In the genomic region with DNA sequence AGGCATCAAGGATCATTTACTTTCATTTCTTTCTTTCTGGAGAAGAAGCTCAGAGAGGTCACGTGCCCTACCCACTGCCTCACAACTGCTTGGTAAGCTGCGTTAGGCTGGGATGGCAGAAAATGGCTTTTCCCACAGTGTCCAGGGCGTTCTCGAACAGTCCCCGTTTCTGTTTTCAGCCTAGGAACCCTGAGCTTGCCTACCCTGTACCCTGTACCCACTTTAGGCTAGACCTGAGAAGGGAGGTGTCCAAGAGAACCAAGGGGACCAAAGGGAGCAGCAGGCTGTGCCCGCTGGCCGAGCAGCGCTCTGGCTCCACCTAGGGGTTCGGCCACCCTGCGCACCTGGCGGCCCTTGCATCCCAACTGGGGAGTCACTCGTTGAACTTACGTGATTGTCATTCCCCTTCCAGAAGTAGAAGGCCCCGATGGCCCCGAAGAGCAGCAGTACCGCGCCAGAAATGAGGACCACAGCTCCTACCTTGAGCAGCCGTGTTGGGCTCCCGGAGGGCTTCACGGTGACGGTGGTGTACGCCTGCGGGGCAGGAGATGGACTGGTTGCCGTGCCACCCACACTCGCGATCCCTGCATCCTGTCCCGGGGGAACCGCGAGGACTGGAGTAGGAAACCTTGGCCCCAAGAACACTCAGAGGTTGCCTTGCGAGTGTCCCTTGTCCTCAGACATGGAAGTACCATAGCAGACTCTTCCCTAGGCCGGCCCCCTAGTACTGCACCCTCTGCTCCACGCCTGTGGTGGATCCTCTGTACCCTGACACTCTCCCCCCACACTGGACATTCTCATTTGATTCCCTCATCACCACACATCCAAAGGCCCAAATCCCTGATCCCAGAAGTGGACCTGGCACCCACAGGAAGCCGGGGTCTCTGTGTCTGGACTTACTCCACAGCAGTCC, we compare ENCODE assay signal across 8 mouse cellular contexts. TPM values are rescaled to one million over a fixed set of nuclear protein-coding genes. Genes with fewer than 3 reads are reported as not detected.
DNase-seq lines count a peak whose midpoint lies in the region; ATAC-seq and TF ChIP-seq lines count a peak whose summit lies in the region.

No protein-coding gene starts in this region.

- H3K27ac ChIP-seq in embryonic facial prominence, embryonic 11.5 days (replicated peaks; ENCODE audit: low read depth, low read length): no peak overlapping the region
- no peak overlapping the region for H3K27ac ChIP-seq in kidney, adult 2 months (ENCODE audit: insufficient read depth, low read depth, low read length)
- H3K27ac ChIP-seq in liver, embryonic 16.5 days (ENCODE audit: low read length): no peak overlapping the region
- H3K27ac ChIP-seq in testis, adult 2 months (ENCODE audit: control insufficient read depth, insufficient read depth, low read depth, low read length): no peak overlapping the region

- WGBS in embryonic facial prominence, embryonic 11.5 days: 16% methylated on average over 33 of the region's 33 CpGs
- 23% methylated on average over 33 of the region's 33 CpGs for WGBS in kidney, adult 2 months
- 12% methylated on average over 33 of the region's 33 CpGs for WGBS in liver, embryonic 16.5 days (ENCODE audit: insufficient replicate concordance)

- TF ChIP-seq POLR2A in kidney, adult 2 months (IDR thresholded peaks at IDR 0.05; ENCODE audit: low read depth, low read length): no peak
- TF ChIP-seq POLR2A in testis, adult 2 months (IDR thresholded peaks at IDR 0.05; ENCODE audit: control insufficient read depth, low read depth, low read length): no peak

- no peak overlapping the region for H3K9ac ChIP-seq in embryonic facial prominence, embryonic 11.5 days (replicated peaks; ENCODE audit: low read length)
- no peak overlapping the region for H3K9ac ChIP-seq in liver, embryonic 16.5 days (ENCODE audit: low read depth, low read length)

- peak; percentile 59 for DNase-seq in CD4-positive helper T cell, adult 2 months (ENCODE audit: low read depth, low spot score)
- DNase-seq in adrenal gland, postnatal 14 days: peak; percentile 81
- peak; percentile 71 for DNase-seq in embryonic facial prominence, embryonic 11.5 days (ENCODE audit: low spot score)
- peak; percentile 29 for DNase-seq in heart, adult 8-10 months (ENCODE audit: low spot score)
- peak; percentile 72 for DNase-seq in kidney, adult 2 months
- DNase-seq in neural tube, embryonic 10.5 days (ENCODE audit: extremely low spot score, low spot score): peak; percentile 66

- H3K4me3 ChIP-seq in embryonic facial prominence, embryonic 11.5 days (ENCODE audit: low read depth, low read length): peak overlapping the region; percentile 18; the same call in 1 of the 2 replicates
- peak overlapping the region; percentile 9 for H3K4me3 ChIP-seq in kidney, adult 2 months (ENCODE audit: insufficient read depth, low read depth, low read length)
- no peak overlapping the region for H3K4me3 ChIP-seq in liver, embryonic 16.5 days (ENCODE audit: low read depth, low read length)
- peak overlapping the region; percentile 4 for H3K4me3 ChIP-seq in testis, adult 2 months (ENCODE audit: control insufficient read depth, low read depth, low read length)

- no peaks in the 10 kb centered on the region for H3K4me1 ChIP-seq in embryonic facial prominence, embryonic 11.5 days (ENCODE audit: control insufficient read depth, insufficient read depth, low read length)
- no peaks in the 10 kb centered on the region for H3K4me1 ChIP-seq in kidney, adult 2 months (ENCODE audit: control insufficient read depth, insufficient read depth, low read length)
- no peaks in the 10 kb centered on the region; the same call in 1 of the 2 replicates for H3K4me1 ChIP-seq in liver, embryonic 16.5 days (ENCODE audit: control insufficient read depth, low read depth, low read length)
- H3K4me1 ChIP-seq in testis, adult 2 months (ENCODE audit: control insufficient read depth, insufficient read depth, low read length): peaks cover 7% of the 10 kb centered on the region

- H3K27me3 ChIP-seq in embryonic facial prominence, embryonic 11.5 days (ENCODE audit: control insufficient read depth, insufficient read depth, low read length): no peaks in the 10 kb centered on the region
- no peaks in the 10 kb centered on the region for H3K27me3 ChIP-seq in kidney, adult 2 months (replicated peaks; ENCODE audit: control insufficient read depth, insufficient read depth, low read length)
- H3K27me3 ChIP-seq in liver, embryonic 16.5 days (ENCODE audit: control insufficient read depth, insufficient read depth, low read depth, low read length): peaks cover 7% of the 10 kb centered on the region
- no peaks in the 10 kb centered on the region for H3K27me3 ChIP-seq in testis, adult 2 months (ENCODE audit: control insufficient read depth, insufficient read depth, low read length)

- peak; percentile 75 for ATAC-seq in embryonic facial prominence, embryonic 11.5 days (replicated peaks; ENCODE audit: insufficient number of reproducible peaks, low FRiP score, low TSS enrichment, low read depth)
- ATAC-seq in liver, embryonic 16.5 days (ENCODE audit: low read depth): peak; percentile 63; the same call in 1 of the 2 replicates

- peak overlapping the region; percentile 58 for H3K4me2 ChIP-seq in embryonic facial prominence, embryonic 11.5 days (ENCODE audit: low read depth, low read length)
- peak overlapping the region; percentile 42 for H3K4me2 ChIP-seq in liver, embryonic 16.5 days (ENCODE audit: low read depth, low read length)

- H3K36me3 ChIP-seq in embryonic facial prominence, embryonic 11.5 days (replicated peaks; ENCODE audit: control insufficient read depth, insufficient read depth, low read depth, low read length): no peaks in the 10 kb centered on the region
- H3K36me3 ChIP-seq in kidney, adult 2 months (ENCODE audit: control insufficient read depth, insufficient read depth, low read length): no peaks in the 10 kb centered on the region
- H3K36me3 ChIP-seq in liver, embryonic 16.5 days (ENCODE audit: control insufficient read depth, insufficient read depth): no peaks in the 10 kb centered on the region
- no peaks in the 10 kb centered on the region for H3K36me3 ChIP-seq in testis, adult 2 months (ENCODE audit: control insufficient read depth, insufficient read depth, low read length)

- H3K9me3 ChIP-seq in embryonic facial prominence, embryonic 11.5 days (replicated peaks; ENCODE audit: control insufficient read depth, low read length): no peaks in the 10 kb centered on the region
- H3K9me3 ChIP-seq in liver, embryonic 16.5 days (replicated peaks; ENCODE audit: control insufficient read depth, low read length): no peaks in the 10 kb centered on the region

- TF ChIP-seq CTCF in kidney, adult 2 months (conservative IDR thresholded peaks at IDR 0.05; ENCODE audit: insufficient read depth, insufficient read length, low read depth, low read length): peak; percentile 95
- peak; percentile 71 for TF ChIP-seq CTCF in testis, adult 2 months (IDR thresholded peaks at IDR 0.05; ENCODE audit: control insufficient read depth, insufficient read depth, insufficient replicate concordance, low read depth, low read length)

RNA-seq across cellular contexts. Expression of gene Cnmd, which starts 0.7 kb away (rescaled TPM):
- 1.6 and 2.9 TPM in 2 replicates for total RNA-seq in adrenal gland, postnatal 14 days (2021)
- polyA plus RNA-seq in embryonic facial prominence, embryonic 11.5 days (2014; fragmentation: Nextera tagmentation; extraction: Ambion mirVana): 9.4 and 11.4 TPM in 2 replicates
- 1 to 10 TPM; 3.6 to 5.6 (median 4.0) TPM for total RNA-seq in heart, adult 8-10 months (2022)
- 0.09 and 0.20 TPM in 2 replicates for polyA plus RNA-seq in kidney, adult 2 months (2012; rRNA removed)
- 0.09 TPM in 1 of 2 replicates, not detected in the other for polyA plus RNA-seq in liver, embryonic 16.5 days (2015; fragmentation: Nextera tagmentation; extraction: Ambion mirVana)
- 1.7 and 2.6 TPM in 2 replicates for polyA plus RNA-seq in testis, adult 2 months (2012; rRNA removed)

Comparison
In these comparisons a context has a peak if more than half of its experiments do, and no peak if none do; other contexts are left out.
1. DNase-seq: peak in every context shown above with its lines; median percentile 81 in adrenal gland, postnatal 14 days; 72 in kidney, adult 2 months; 71 in embryonic facial prominence, embryonic 11.5 days; 66 in neural tube, embryonic 10.5 days; 59 in CD4-positive helper T cell, adult 2 months; 29 in heart, adult 8-10 months.